In the genomic region with DNA sequence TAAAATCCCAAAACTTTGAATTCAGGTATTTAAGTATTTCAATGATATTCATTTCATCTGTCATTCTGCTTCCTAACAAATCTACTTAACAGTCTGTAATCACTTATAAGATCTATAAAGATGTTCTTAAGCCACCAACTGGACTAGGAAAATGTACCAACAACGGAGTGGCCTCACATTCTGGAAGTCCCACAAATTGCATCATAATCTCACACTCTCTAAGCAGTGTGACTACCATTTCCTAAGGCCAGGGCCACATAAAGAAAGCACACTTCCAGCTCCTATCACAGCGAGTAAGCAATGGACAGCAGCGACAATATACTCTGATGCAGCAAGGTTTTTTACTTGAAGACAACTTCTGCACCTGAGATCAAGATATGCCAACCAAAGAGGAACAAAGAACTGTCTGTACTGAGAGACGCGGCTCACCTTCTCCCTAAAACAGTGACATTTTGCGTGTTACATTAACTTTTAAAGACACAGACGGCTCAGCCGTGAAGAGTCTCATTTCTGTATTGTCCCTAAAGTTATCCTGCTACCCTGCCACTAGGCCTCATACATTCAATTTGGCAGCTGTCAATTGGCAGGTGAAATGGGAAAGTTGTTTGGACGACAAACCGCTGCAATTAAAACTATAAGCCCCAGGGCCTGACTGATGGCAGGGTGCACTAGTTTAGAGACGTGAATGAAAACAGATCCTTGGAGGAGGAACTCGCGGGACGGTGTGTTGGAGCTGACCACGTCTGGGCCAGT, we compare ENCODE assay signal across 8 mouse cellular contexts. TPM values are rescaled to one million over a fixed set of nuclear protein-coding genes. Genes with fewer than 3 reads are reported as not detected.
DNase-seq lines count a peak whose midpoint lies in the region; ATAC-seq and TF ChIP-seq lines count a peak whose summit lies in the region.

No protein-coding gene starts in this region.

- no peak for TF ChIP-seq POLR2A in kidney, adult 2 months (IDR thresholded peaks at IDR 0.05; ENCODE audit: low read depth, low read length)

- intact Hi-C loops in left cerebral cortex, postnatal 36 days (cut with DNase I) = no loop called here

- peak overlapping the region; percentile 96 for H3K27ac ChIP-seq in kidney, adult 2 months (ENCODE audit: insufficient read depth, low read depth, low read length)

- 12% methylated on average over 15 of the region's 15 CpGs for WGBS in kidney, adult 2 months

- peak overlapping the region; percentile 89 for H3K4me3 ChIP-seq in kidney, adult 2 months (ENCODE audit: insufficient read depth, low read depth, low read length)

- TF ChIP-seq CTCF in kidney, adult 2 months (conservative IDR thresholded peaks at IDR 0.05; ENCODE audit: insufficient read depth, insufficient read length, low read depth, low read length) = no peak

- no peaks in the 10 kb centered on the region for H3K27me3 ChIP-seq in kidney, adult 2 months (replicated peaks; ENCODE audit: control insufficient read depth, insufficient read depth, low read length)

- peaks cover 6% of the 10 kb centered on the region; the same call in 1 of the 2 replicates for H3K4me1 ChIP-seq in kidney, adult 2 months (ENCODE audit: control insufficient read depth, insufficient read depth, low read length)

- H3K36me3 ChIP-seq in kidney, adult 2 months (ENCODE audit: control insufficient read depth, insufficient read depth, low read length) = peaks cover 3% of the 10 kb centered on the region

- ATAC-seq in hematopoietic stem cell, adult 5-6 weeks (replicated peaks in 1 of 2; ENCODE audit: insufficient read depth in 1 of 2, low FRiP score in 2 of 2, low TSS enrichment in 1 of 2, low read depth in 1 of 2, poor library complexity in 2 of 2, severe bottlenecking in 2 of 2) = peak; percentile 18 to 22; a peak in 1 of 4 replicates
- ATAC-seq in megakaryocyte-erythroid progenitor cell, adult 5-6 weeks (replicated peaks; ENCODE audit: low FRiP score, low TSS enrichment, poor library complexity, severe bottlenecking) = peak; percentile 11; the same call in 1 of the 2 replicates

- DNase-seq in kidney, adult 2 months = peak; percentile 2
- no peak for DNase-seq in kidney, postnatal 14 days
- peak; percentile 63 for DNase-seq in adipocyte (ENCODE audit: low spot score)
- DNase-seq in layer of hippocampus, adult 11-12 months (ENCODE audit: low spot score) = no peak
- no peak for DNase-seq in thymus, postnatal 4 days
- no peak for DNase-seq in left cerebral cortex, postnatal 36 days (ENCODE audit: low spot score in 2 of 2)

RNA-seq across cellular contexts. Expression of a gene that starts 0.9 kb away (rescaled TPM):
- 50.6 and 72.5 TPM in 2 replicates for polyA plus RNA-seq in kidney, adult 2 months (2012; rRNA removed)
- 119 and 132 TPM in 2 replicates for total RNA-seq in hematopoietic stem cell, adult 5-6 weeks (2017)
- 81.1 and 83.7 TPM in 2 replicates for total RNA-seq in megakaryocyte-erythroid progenitor cell, adult 5-6 weeks (2014; fragmentation: Nextera tagmentation)
- total RNA-seq in megakaryocyte-erythroid progenitor cell, adult 5-6 weeks (2017) = 165 and 177 TPM in 2 replicates
- 100 to 1,000 TPM; 107 to 108 TPM for total RNA-seq in left cerebral cortex, postnatal 36 days (2021)

RNA-seq across cellular contexts. Expression of a gene that starts 40.3 kb away (rescaled TPM):
- polyA plus RNA-seq in kidney, adult 2 months (2012; rRNA removed) = 0.05 and 0.15 TPM in 2 replicates
- total RNA-seq in hematopoietic stem cell, adult 5-6 weeks (2017) = not detected in 2 replicates
- total RNA-seq in megakaryocyte-erythroid progenitor cell, adult 5-6 weeks (2014; fragmentation: Nextera tagmentation) = not detected in 2 replicates
- total RNA-seq in megakaryocyte-erythroid progenitor cell, adult 5-6 weeks (2017) = not detected in 2 replicates
- under 1 TPM; 0.15 to 0.43 TPM for total RNA-seq in left cerebral cortex, postnatal 36 days (2021)

Comparison
In these comparisons a context has a peak if more than half of its experiments do, and no peak if none do; other contexts are left out.
1. DNase-seq: peak in kidney, adult 2 months (single experiment) and adipocyte (single experiment); none in kidney, postnatal 14 days (single experiment), layer of hippocampus, adult 11-12 months (single experiment), thymus, postnatal 4 days (single experiment) and left cerebral cortex, postnatal 36 days (0 of 2).